Mouse (Mus musculus) frontal cortex, adult (tissue): Measurements from ENCODE around the gene Slc7a3.
A peak's percentile ranks its signal among the peaks of the same experiment; 100 is the strongest.

Experiments used
- ATAC-seq: cut with Nextera tagmentation; 2 replicates; pipeline ENCODE4 v1.9.2; 2017; ENCODE audit warnings: mild to moderate bottlenecking, moderate library complexity, mixed read lengths; ENCODE audit not compliant: low TSS enrichment

Gene Slc7a3

GRCm38 (mm10) chrX:101085920-101086319, at the start of gene Slc7a3:
TSS of gene Slc7a3 (minus strand) at chrX:101086020.
- no peak for ATAC-seq

GRCm38 (mm10) chrX:101131992-101132791, 46.4 kb upstream of the Slc7a3 start:
- ATAC-seq, result peak; percentile 72

GRCm38 (mm10) chrX:101131001-101131400, 45.2 kb upstream of the Slc7a3 start:
- ATAC-seq, result peak; percentile 74; the same call in 1 of the 2 replicates

- ATAC-seq, result no peak
Observed at GRCm38 (mm10) chrX:101128559-101128958, 42.7 kb upstream of the Slc7a3 start.

- ATAC-seq, result no peak
Observed at GRCm38 (mm10) chrX:101126977-101127376, 41.2 kb upstream of the Slc7a3 start.

GRCm38 (mm10) chrX:101126474-101126955, 40.7 kb upstream of the Slc7a3 start:
- no peak for ATAC-seq

GRCm38 (mm10) chrX:101120546-101120945, 34.7 kb upstream of the Slc7a3 start:
- ATAC-seq, result no peak

GRCm38 (mm10) chrX:101085211-101085610, 609 bp downstream of the Slc7a3 start:
- 0 out of 2 replicates have a peak, but pooled peaks have one; percentile 6 for ATAC-seq

GRCm38 (mm10) chrX:101084192-101084591, 1.6 kb downstream of the Slc7a3 start:
- no peak for ATAC-seq

- ATAC-seq, result no peak
Observed at GRCm38 (mm10) chrX:101065245-101065644, 20.6 kb downstream of the Slc7a3 start.

- no peak for ATAC-seq
Observed at GRCm38 (mm10) chrX:101063503-101063902, 22.3 kb downstream of the Slc7a3 start.

GRCm38 (mm10) chrX:101059541-101059940, 26.3 kb downstream of the Slc7a3 start, which contains the start of gene Tex11:
TSS of gene Tex11 (minus strand) at chrX:101059667.
- no peak for ATAC-seq
